ENCODE assay signal across 20 mouse cellular contexts in the genomic region with DNA sequence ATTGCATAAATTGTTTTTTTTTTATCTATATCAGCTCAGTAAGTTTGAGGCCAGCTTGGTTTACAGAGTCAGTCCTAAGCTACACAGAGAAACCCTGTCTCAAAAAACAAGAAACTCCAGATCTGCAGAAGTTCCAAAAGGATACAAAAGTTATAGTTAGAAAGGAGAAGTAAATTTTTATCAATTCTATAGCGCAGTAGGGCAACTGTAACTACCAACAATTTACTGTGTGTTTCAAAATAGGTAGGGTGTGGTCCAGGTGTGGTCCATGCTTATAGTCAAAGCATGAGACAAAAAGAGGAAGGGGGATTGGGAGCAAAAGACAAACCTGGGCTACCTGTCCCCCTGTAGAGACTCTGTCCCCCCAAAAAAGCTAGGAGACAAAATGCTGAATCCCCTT. TPM values are rescaled to one million over a fixed set of nuclear protein-coding genes. Genes with fewer than 3 reads are reported as not detected.
A peak's percentile ranks its signal among the peaks of the same experiment; 100 is the strongest.
DNase-seq lines count a peak whose midpoint lies in the region; TF ChIP-seq lines count a peak whose summit lies in the region.
"Had no signal": no experiment of that assay in that cellular context is flagged by ENCODE, and none has a peak within 500 bp of the region (broad histone marks: within the 10 kb centered on the region; RNA-seq: fewer than 3 reads in every experiment).

No protein-coding gene starts in this region.

- H3K4me3 ChIP-seq in MEL (ENCODE audit: control insufficient read depth in 1 of 2, insufficient read depth in 1 of 2, low read depth in 2 of 2, low read length in 2 of 2) = no peak overlapping the region

- no peak for TF ChIP-seq POLR2A in MEL (IDR thresholded peaks at IDR 0.05; ENCODE audit: control insufficient read depth in 1 of 2, insufficient read depth in 1 of 2, low read depth in 1 of 2, low read length in 2 of 2, poor library complexity in 1 of 2)

- H3K9ac ChIP-seq in MEL (ENCODE audit: control insufficient read depth, low read depth, low read length, poor library complexity, severe bottlenecking) = no peak overlapping the region

- no peaks in the 10 kb centered on the region for H3K79me2 ChIP-seq in MEL (ENCODE audit: control insufficient read depth, insufficient read depth, low read length, poor library complexity)

- no peak for TF ChIP-seq CTCF in MEL (IDR thresholded peaks at IDR 0.05 in 2 of 3, conservative IDR thresholded peaks at IDR 0.05 in 1 of 3; ENCODE audit: control insufficient read depth in 1 of 3, insufficient read depth in 1 of 3, low read depth in 2 of 3, low read length in 3 of 3, poor library complexity in 1 of 3, severe bottlenecking in 1 of 3)

- H3K9me3 ChIP-seq in MEL (replicated peaks; ENCODE audit: insufficient read depth, low read length) = no peaks in the 10 kb centered on the region

- DNase-seq in MEL (ENCODE audit: low read depth, low spot score) = peak; percentile 48
- DNase-seq in T-cell, adult 2 months (ENCODE audit: low spot score) = no peak
- DNase-seq: adrenal gland, adult 2 months; adrenal gland, adult 8-10 months; adrenal gland, postnatal 10 days; adrenal gland, postnatal 14 days; adrenal gland, postnatal 25 days; adrenal gland, postnatal 36 days; B cell, adult 2 months; cerebellum, adult 11 months; cerebellum, adult 11-12 months; cerebellum, adult 18-20 months; cerebellum, adult 2 months; cerebellum, adult 8-10 months; cerebellum, adult 9-10 months had no signal

- no peaks in the 10 kb centered on the region for H3K27me3 ChIP-seq in MEL (ENCODE audit: control insufficient read depth in 1 of 2, insufficient read depth in 2 of 2, low read length in 2 of 2)
- H3K27me3 ChIP-seq: CH12.LX had no signal

- TF ChIP-seq RAD21 in MEL (IDR thresholded peaks at IDR 0.05; ENCODE audit: low read depth, low read length) = no peak

- H3K27ac ChIP-seq in MEL (ENCODE audit: control insufficient read depth, low read depth, low read length) = no peak overlapping the region

- TF ChIP-seq EP300 in MEL (IDR thresholded peaks at IDR 0.05; ENCODE audit: low read depth in 1 of 2, low read length in 2 of 2) = peak; percentile 58 to 61; a peak in 3 of 4 replicates

- H3K4me1 ChIP-seq in MEL (ENCODE audit: control insufficient read depth in 1 of 2, insufficient read depth in 2 of 2, low read length in 2 of 2) = peaks cover 12 to 23% of the 10 kb centered on the region in 2 experiments

- peaks cover 0 to 17% of the 10 kb centered on the region in 2 experiments; a peak in 2 of 4 replicates for H3K36me3 ChIP-seq in MEL (ENCODE audit: control insufficient read depth in 1 of 2, insufficient read depth in 2 of 2, low read length in 2 of 2)
- H3K36me3 ChIP-seq: G1E had no signal

TF ChIP-seq in MEL, 35 proteins besides CTCF, POLR2A, EP300 and RAD21:
- TF ChIP-seq HCFC1 (IDR thresholded peaks at IDR 0.05; ENCODE audit: low read depth, low read length) (no peak), JUND (IDR thresholded peaks at IDR 0.05; ENCODE audit: low read depth, low read length) (no peak), ZKSCAN1 (IDR thresholded peaks at IDR 0.05; ENCODE audit: low read depth, low read length) (0 out of 2 replicates have a peak, but pooled peaks have one; percentile 22), POLR2AphosphoS5 (IDR thresholded peaks at IDR 0.05; ENCODE audit: borderline replicate concordance, low read depth, low read length) (no peak), ZNF384 (IDR thresholded peaks at IDR 0.05; ENCODE audit: low read depth, low read length) (no peak), MAX (IDR thresholded peaks at IDR 0.05; ENCODE audit: low read length) (no peak), TCF12 (IDR thresholded peaks at IDR 0.05; ENCODE audit: low read depth, low read length) (no peak)

RNA-seq across cellular contexts. Expression of a gene that starts 9.4 kb away (rescaled TPM):
- total RNA-seq in MEL (2012; rRNA removed) = not detected in 2 replicates
- polyA plus RNA-seq in MEL (2012; ENCODE audit: insufficient read depth in 1 of 2, insufficient read length in 2 of 2, low read depth in 1 of 2, low replicate concordance in 2 of 2, missing spikeins in 1 of 2) = under 1 TPM in 1 of 2 experiments, not detected in 1; 0.03 TPM
- total RNA-seq: adrenal gland, adult 2 months; adrenal gland, postnatal 10 days; adrenal gland, postnatal 14 days; adrenal gland, postnatal 25 days; adrenal gland, postnatal 36 days had no signal
- polyA plus RNA-seq: activated CD4-positive, CD25-positive, alpha-beta regulatory T cell, adult 4 months; adrenal gland, adult 2 months; CD4-positive, CD25-positive, alpha-beta regulatory T cell, adult 4 months; G1E; Patski had no signal
